Mouse (Mus musculus) lung, embryonic 14.5 days (tissue): ENCODE data around the gene Dlg2. TPM values are rescaled to one million over a fixed set of nuclear protein-coding genes. Genes with fewer than 3 reads are reported as not detected.

Source experiments
- ATAC-seq: fragments of 200-750 bp; cut with Nextera tagmentation; 2 replicates; pipeline ENCODE4 v1.8.0; 2017; ENCODE audit warnings: mild to moderate bottlenecking, moderate TSS enrichment, moderate library complexity; ENCODE audit not compliant: insufficient read depth
- DNase-seq: peaks from one replicate; pipeline ENCODE4 v3.0.0-alpha.2; 2015
- H3K27ac ChIP-seq: fragments of 300-500 bp; sonication (generic); 2 replicates; pipeline ENCODE4 v1.5.1; 2014; ENCODE audit warnings: low read depth, mild to moderate bottlenecking, moderate library complexity
- H3K27me3 ChIP-seq: fragments of 300-500 bp; sonication (generic); 2 replicates; pipeline ENCODE4 v1.6.1; 2014; ENCODE audit warnings: low read length, control low read depth; ENCODE audit not compliant: insufficient read depth
- H3K36me3 ChIP-seq: fragments of 300-500 bp; sonication (generic); 2 replicates; pipeline ENCODE4 v1.6.1; 2014; ENCODE audit warnings: control low read depth; ENCODE audit not compliant: insufficient read depth
- H3K4me1 ChIP-seq: fragments of 300-500 bp; sonication (generic); 2 replicates; pipeline ENCODE4 v1.6.1; 2014; ENCODE audit warnings: antibody characterized with exemption, control low read depth; ENCODE audit not compliant: insufficient read depth
- H3K4me2 ChIP-seq: fragments of 300-500 bp; sonication (generic); 2 replicates; pipeline ENCODE4 v1.6.1; 2014; ENCODE audit warnings: mild to moderate bottlenecking
- H3K4me3 ChIP-seq: fragments of 300-500 bp; sonication (generic); 2 replicates; pipeline ENCODE4 v1.5.1; 2014; ENCODE audit warnings: low read depth, low read length
- H3K9ac ChIP-seq: fragments of 300-500 bp; sonication (generic); 2 replicates; pipeline ENCODE4 v1.6.1; 2014
- H3K9me3 ChIP-seq: fragments of 300-500 bp; sonication (generic); 2 replicates; pipeline ENCODE4 v1.6.1; 2016; ENCODE audit warnings: low read depth, low read length, control low read depth
- CTCF ChIP-seq: IDR thresholded peaks from 2 replicates; pipeline ENCODE4 v1.5.1; 2016; ENCODE audit warnings: antibody characterized with exemption, low read depth
- WGBS: fragments of 180-500 bp; shearing (Covaris S2); extraction: QIAGEN DNeasy Blood & Tissue Kit; methylation state at CpG from one replicate; pipeline ENCODE4 v1.1.7; 2014; 5-methylcytosine and 5-hydroxymethylcytosine counted together
- polyA plus RNA-seq: library from polyadenylated mRNA; unstranded; fragments of >200 nt; fragmentation: Nextera tagmentation; extraction: Ambion mirVana; gene quantifications from 2 replicates; pipeline ENCODE4 v1.2.1, GENCODE M21; 2014

Gene Dlg2
- polyA plus RNA-seq, 1 experiment from 2014 or later = 0.25 TPM

- no peaks in the 10 kb centered on the region for H3K36me3 ChIP-seq
- H3K4me1 ChIP-seq = no peaks in the 10 kb centered on the region
- 63% methylated on average over 11 of the region's 11 CpGs for WGBS
- H3K4me3 ChIP-seq = no peak overlapping the region
- no peaks in the 10 kb centered on the region for H3K27me3 ChIP-seq
- no peak overlapping the region for H3K9ac ChIP-seq
- no peak for ATAC-seq
- H3K9me3 ChIP-seq = no peaks in the 10 kb centered on the region
- H3K4me2 ChIP-seq = no peak overlapping the region
- no peak overlapping the region for H3K27ac ChIP-seq
- no peak for TF ChIP-seq CTCF
- no peak for DNase-seq
These were observed 1758.2 kb downstream of the Dlg2 start for GRCm38 (mm10) chr7:92234476-92235202.

GRCm38 (mm10) chr7:92235541-92236031, 1759.1 kb downstream of the Dlg2 start:
- DNase-seq = no peak
- no peak overlapping the region for H3K4me3 ChIP-seq

GRCm38 (mm10) chr7:92240908-92241307, 1764.4 kb downstream of the Dlg2 start:
- H3K27ac ChIP-seq = no peak overlapping the region
- no peak for ATAC-seq
- H3K9me3 ChIP-seq = no peaks in the 10 kb centered on the region
- H3K4me2 ChIP-seq = no peak overlapping the region
- no peak overlapping the region for H3K9ac ChIP-seq
- no peaks in the 10 kb centered on the region for H3K4me1 ChIP-seq
- H3K4me3 ChIP-seq = no peak overlapping the region
- no peak for TF ChIP-seq CTCF
- no peaks in the 10 kb centered on the region for H3K36me3 ChIP-seq
- WGBS = 71% methylated on average over 2 of the region's 2 CpGs
- no peak for DNase-seq
- no peaks in the 10 kb centered on the region for H3K27me3 ChIP-seq

More at GRCm38 (mm10) chr7:92235541-92236031, 1759.1 kb downstream of the Dlg2 start:
- Histone ChIP-seq H3K9ac (no peak overlapping the region), H3K4me1 (no peaks in the 10 kb centered on the region), H3K27ac (no peak overlapping the region), H3K36me3 (no peaks in the 10 kb centered on the region), H3K9me3 (no peaks in the 10 kb centered on the region), H3K4me2 (no peak overlapping the region), H3K27me3 (no peaks in the 10 kb centered on the region)
- no peak for TF ChIP-seq CTCF
- 47% methylated on average over 12 of the region's 12 CpGs for WGBS
- ATAC-seq = no peak

GRCm38 (mm10) chr7:92247594-92247993, 1771.1 kb downstream of the Dlg2 start:
- Histone ChIP-seq H3K27ac (no peak overlapping the region), H3K27me3 (no peaks in the 10 kb centered on the region), H3K4me2 (no peak overlapping the region), H3K9ac (no peak overlapping the region), H3K36me3 (no peaks in the 10 kb centered on the region), H3K4me1 (no peaks in the 10 kb centered on the region), H3K9me3 (no peaks in the 10 kb centered on the region), H3K4me3 (no peak overlapping the region)
- 82% methylated on average over 3 of the region's 3 CpGs for WGBS
- no peak for TF ChIP-seq CTCF
- DNase-seq (no peak), ATAC-seq (no peak)

- no peaks in the 10 kb centered on the region for H3K36me3 ChIP-seq
- no peaks in the 10 kb centered on the region for H3K27me3 ChIP-seq
- ATAC-seq = no peak
- no peak for DNase-seq
- no peaks in the 10 kb centered on the region for H3K9me3 ChIP-seq
- no peak overlapping the region for H3K9ac ChIP-seq
- H3K4me2 ChIP-seq = no peak overlapping the region
- no peak for TF ChIP-seq CTCF
- 65% methylated on average over 5 of the region's 5 CpGs for WGBS
- H3K4me3 ChIP-seq = no peak overlapping the region
- H3K27ac ChIP-seq = no peak overlapping the region
- no peaks in the 10 kb centered on the region for H3K4me1 ChIP-seq
These were observed 1772.1 kb downstream of the Dlg2 start for GRCm38 (mm10) chr7:92248619-92249018.

GRCm38 (mm10) chr7:92258148-92258547, 1781.7 kb downstream of the Dlg2 start:
- Histone ChIP-seq H3K36me3 (no peaks in the 10 kb centered on the region), H3K27me3 (no peaks in the 10 kb centered on the region), H3K4me3 (no peak overlapping the region), H3K9me3 (no peaks in the 10 kb centered on the region), H3K4me2 (no peak overlapping the region), H3K27ac (no peak overlapping the region), H3K4me1 (no peaks in the 10 kb centered on the region), H3K9ac (no peak overlapping the region)
- WGBS = 70% methylated on average over 4 of the region's 4 CpGs
- ATAC-seq (no peak), DNase-seq (no peak)
- no peak for TF ChIP-seq CTCF

- WGBS = 55% methylated on average over 3 of the region's 3 CpGs
- DNase-seq (no peak), ATAC-seq (no peak)
These were observed 1782.2 kb downstream of the Dlg2 start for GRCm38 (mm10) chr7:92258701-92259100.

More at GRCm38 (mm10) chr7:92258701-92259100, 1782.2 kb downstream of the Dlg2 start:
- H3K9ac ChIP-seq = no peak overlapping the region
- H3K36me3 ChIP-seq = no peaks in the 10 kb centered on the region
- no peaks in the 10 kb centered on the region for H3K9me3 ChIP-seq
- H3K27me3 ChIP-seq = no peaks in the 10 kb centered on the region
- no peak overlapping the region for H3K27ac ChIP-seq
- no peak overlapping the region for H3K4me2 ChIP-seq
- H3K4me3 ChIP-seq = no peak overlapping the region
- no peak for TF ChIP-seq CTCF
- no peaks in the 10 kb centered on the region for H3K4me1 ChIP-seq
